Mouse (Mus musculus): ENCODE measurements around the gene Mrpl43. TPM values are rescaled to one million over a fixed set of nuclear protein-coding genes. Genes with fewer than 3 reads are reported as not detected.

The Mrpl43 gene
- polyA plus RNA-seq, 1 experiment from 2014 or later = 81.8 TPM

DNA sequence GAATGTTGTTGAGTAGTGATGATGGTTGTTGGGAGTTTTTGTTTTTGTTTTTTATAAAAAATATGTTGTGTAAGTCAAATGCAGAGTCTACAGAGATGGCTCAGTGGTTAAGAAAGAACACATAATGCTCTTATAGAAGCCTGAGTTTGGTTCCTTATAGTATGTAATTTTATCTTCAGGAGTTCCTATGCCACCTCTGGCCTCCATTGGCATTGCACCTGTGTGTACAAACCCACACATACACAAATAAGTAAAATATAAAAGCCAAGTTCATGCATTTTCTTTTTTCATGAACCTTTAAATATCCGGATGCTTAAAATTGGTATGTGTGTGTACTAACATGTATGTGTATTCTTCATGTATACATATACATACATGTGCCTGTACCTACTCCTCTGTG is 40.3 kb downstream of the Mrpl43 start:
- peaks cover 33% of the 10 kb centered on the region for H3K36me3 ChIP-seq (ENCODE audit: control insufficient read depth, insufficient read depth)
- H3K9me3 ChIP-seq (ENCODE audit: control insufficient read depth, low read length) = no peaks in the 10 kb centered on the region
- 97% methylated on average over 1 of the region's 1 CpGs for WGBS
- H3K9ac ChIP-seq (replicated peaks; ENCODE audit: low read depth, low read length) = no peak overlapping the region
- no peaks in the 10 kb centered on the region for H3K4me1 ChIP-seq (replicated peaks; ENCODE audit: control insufficient read depth, insufficient read depth, low read length)
- ATAC-seq = no peak
- no peak overlapping the region for H3K4me3 ChIP-seq (replicated peaks; ENCODE audit: low read length)
- no peaks in the 10 kb centered on the region for H3K27me3 ChIP-seq (replicated peaks; ENCODE audit: control insufficient read depth, insufficient read depth, low read length)
- no peak overlapping the region for H3K4me2 ChIP-seq (ENCODE audit: low read length)
- H3K27ac ChIP-seq (ENCODE audit: low read length) = no peak overlapping the region

DNA sequence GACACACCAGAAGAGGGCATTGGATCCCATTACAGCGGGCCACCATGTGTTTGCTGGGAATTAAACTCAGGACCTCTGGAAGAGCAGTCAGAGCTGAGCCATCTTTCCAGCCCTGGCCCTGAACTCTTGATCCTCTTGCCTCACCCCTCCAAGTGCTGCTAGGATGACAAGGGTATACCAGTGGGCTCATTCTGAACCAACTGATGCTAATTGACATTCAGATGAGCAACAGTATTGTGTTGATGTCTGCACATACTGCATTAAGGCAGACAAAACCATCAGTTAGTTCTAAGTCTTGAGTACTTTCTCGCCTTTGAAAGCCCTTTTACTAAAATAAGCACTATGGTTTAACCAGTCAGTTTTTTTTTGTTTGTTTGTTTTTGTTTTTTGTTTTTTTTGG is 46.6 kb downstream of the Mrpl43 start:
- Histone ChIP-seq H3K4me1 (replicated peaks; ENCODE audit: control insufficient read depth, insufficient read depth, low read length) (no peaks in the 10 kb centered on the region), H3K27me3 (replicated peaks; ENCODE audit: control insufficient read depth, insufficient read depth, low read length) (no peaks in the 10 kb centered on the region), H3K9ac (replicated peaks; ENCODE audit: low read depth, low read length) (no peak overlapping the region), H3K36me3 (ENCODE audit: control insufficient read depth, insufficient read depth) (peaks cover 22% of the 10 kb centered on the region), H3K9me3 (ENCODE audit: control insufficient read depth, low read length) (no peaks in the 10 kb centered on the region), H3K4me3 (replicated peaks; ENCODE audit: low read length) (no peak overlapping the region), H3K4me2 (ENCODE audit: low read length) (no peak overlapping the region), H3K27ac (ENCODE audit: low read length) (no peak overlapping the region)
- no peak for ATAC-seq
- WGBS = 97% methylated on average over 2 of the region's 2 CpGs

Other genes starting within 250 kb of the Mrpl43 start
- gene Slf2, start 75.3 kb downstream of the Mrpl43 start, polyA plus RNA-seq (2015; fragmentation: Nextera tagmentation; extraction: Ambion mirVana) = 32.2 and 38.8 TPM in 2 replicates
- 12.3 and 15.8 TPM in 2 replicates for gene Sema4g, start 17.3 kb downstream of the Mrpl43 start, polyA plus RNA-seq (2015; fragmentation: Nextera tagmentation; extraction: Ambion mirVana)
- 24.6 and 25.5 TPM in 2 replicates for gene Twnk, start 779 bp downstream of the Mrpl43 start, polyA plus RNA-seq (2015; fragmentation: Nextera tagmentation; extraction: Ambion mirVana)
- gene Lzts2, start 8.0 kb upstream of the Mrpl43 start, polyA plus RNA-seq (2015; fragmentation: Nextera tagmentation; extraction: Ambion mirVana) = 18.2 and 19.5 TPM in 2 replicates
- gene Pdzd7, start 39.3 kb upstream of the Mrpl43 start, polyA plus RNA-seq (2015; fragmentation: Nextera tagmentation; extraction: Ambion mirVana) = 1.9 and 2.7 TPM in 2 replicates
- gene Sfxn3, start 41.1 kb upstream of the Mrpl43 start, polyA plus RNA-seq (2015; fragmentation: Nextera tagmentation; extraction: Ambion mirVana) = 69.5 and 80.3 TPM in 2 replicates
- gene Kazald1, start 68.8 kb upstream of the Mrpl43 start, polyA plus RNA-seq (2015; fragmentation: Nextera tagmentation; extraction: Ambion mirVana) = 0.80 and 3.4 TPM in 2 replicates
- not detected in 2 replicates for gene Tlx1, start 144.2 kb upstream of the Mrpl43 start, polyA plus RNA-seq (2015; fragmentation: Nextera tagmentation; extraction: Ambion mirVana)
- gene Lbx1, start 229.4 kb upstream of the Mrpl43 start, polyA plus RNA-seq (2015; fragmentation: Nextera tagmentation; extraction: Ambion mirVana) = not detected in 2 replicates